Mouse (Mus musculus) left cerebral cortex, adult 8-10 months (tissue): ENCODE data around the gene Cnep1r1. TPM values are rescaled to one million over a fixed set of nuclear protein-coding genes. Genes with fewer than 3 reads are reported as not detected.

ENCODE experiments used
- DNase-seq, 2 experiments: peaks; one replicate each; pipeline ENCODE4 v3.0.0; 2022; ENCODE audit warnings: low spot score in 2 of 2
- total RNA-seq, 4 experiments: library from RNA; stranded (reverse); gene quantifications; 2 replicates each; pipeline ENCODE4 v1.2.4; 2022

The Cnep1r1 gene
- total RNA-seq: 10 to 100 TPM; 32.5 to 37.3 (median 35.7) TPM

DNA sequence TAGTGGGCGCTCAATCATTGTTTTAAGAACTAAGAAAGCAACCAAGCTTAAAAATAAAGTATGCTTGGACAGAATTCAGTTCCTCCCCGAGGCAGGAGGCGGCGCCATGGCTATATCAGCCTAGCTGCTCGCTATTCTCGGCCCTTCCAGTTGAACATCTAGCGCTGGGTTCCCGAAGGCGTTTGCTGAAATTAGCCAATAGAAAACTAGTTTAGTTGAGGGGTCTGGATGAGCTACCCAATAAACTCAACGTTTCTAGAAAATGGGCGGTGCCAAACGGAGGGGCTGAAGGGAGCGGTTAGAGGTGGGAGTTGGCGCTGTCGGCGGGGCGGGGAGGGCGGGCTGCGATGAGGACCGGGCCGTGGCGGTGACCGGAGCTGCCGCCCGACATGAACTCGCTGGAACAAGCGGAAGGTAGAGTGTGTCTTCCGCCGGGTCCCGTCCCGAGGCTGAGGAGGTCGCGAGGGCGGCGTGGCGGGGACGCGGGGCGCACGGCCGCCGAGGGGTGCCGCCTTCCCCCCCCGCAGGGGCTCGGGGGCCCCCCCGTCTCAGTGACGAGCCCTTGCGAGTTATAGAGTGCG is at the start of gene Cnep1r1:
Cnep1r1 (plus strand) TSS at position 314 of the 581 bp plus-strand sequence.
- peak; percentile 91 to 95 for DNase-seq

DNA sequence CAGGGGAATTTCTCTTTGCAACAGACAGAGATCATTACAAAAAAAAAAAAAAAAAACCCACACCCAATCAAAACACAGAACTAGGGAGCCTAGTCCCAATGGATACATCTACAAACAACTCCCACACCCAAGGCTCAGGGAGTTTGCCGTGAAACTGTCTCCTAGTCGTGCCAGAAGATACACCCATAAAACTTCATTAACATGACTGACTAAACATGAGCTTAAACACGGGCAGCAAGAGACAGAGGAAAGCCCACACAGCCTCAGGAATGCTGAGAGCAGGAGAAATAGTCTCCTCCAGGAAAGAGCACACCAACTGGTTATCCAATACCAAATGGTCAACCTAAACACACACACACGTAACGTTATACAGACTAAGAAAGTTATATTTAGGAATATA is 36.4 kb upstream of the Cnep1r1 start:
- no peak for DNase-seq

DNA sequence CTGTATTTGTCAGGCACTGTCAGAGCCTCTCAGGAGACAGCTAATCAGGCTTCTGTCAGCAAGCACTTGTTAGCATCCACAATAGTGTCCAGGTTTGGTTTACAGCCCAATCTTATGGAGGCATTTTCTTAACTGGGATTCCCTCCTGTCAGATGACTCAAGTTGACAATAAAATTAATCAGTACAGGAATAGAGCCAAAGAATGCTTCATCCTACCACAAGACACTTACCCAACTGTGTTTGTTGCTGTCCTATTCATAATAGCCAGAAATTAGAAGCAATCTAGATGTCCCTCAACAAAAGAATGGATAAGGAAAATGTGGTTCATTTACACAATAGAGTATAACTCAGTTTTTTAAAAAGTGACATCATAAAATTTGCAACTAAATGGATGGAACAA is 30.6 kb upstream of the Cnep1r1 start:
- DNase-seq: no peak

DNA sequence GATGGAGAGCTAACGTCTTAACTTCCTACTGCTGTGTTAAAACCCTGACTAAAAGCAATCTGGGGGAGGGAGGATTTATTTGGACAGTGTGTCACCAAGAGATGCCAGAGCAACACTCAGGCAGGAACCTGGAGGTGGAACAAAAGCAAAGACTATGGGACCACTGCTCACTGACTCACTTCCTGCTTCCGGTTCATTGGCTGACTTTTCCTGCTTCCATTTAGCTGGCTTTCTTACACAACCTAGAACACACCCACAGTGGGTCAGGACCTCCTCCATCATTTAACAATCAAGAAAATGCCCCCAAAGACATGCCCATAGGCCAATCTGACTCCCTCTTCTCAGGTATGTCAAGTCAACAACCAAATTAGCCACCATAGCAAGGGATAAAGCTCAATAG is 26.9 kb upstream of the Cnep1r1 start:
- DNase-seq: no peak

DNA sequence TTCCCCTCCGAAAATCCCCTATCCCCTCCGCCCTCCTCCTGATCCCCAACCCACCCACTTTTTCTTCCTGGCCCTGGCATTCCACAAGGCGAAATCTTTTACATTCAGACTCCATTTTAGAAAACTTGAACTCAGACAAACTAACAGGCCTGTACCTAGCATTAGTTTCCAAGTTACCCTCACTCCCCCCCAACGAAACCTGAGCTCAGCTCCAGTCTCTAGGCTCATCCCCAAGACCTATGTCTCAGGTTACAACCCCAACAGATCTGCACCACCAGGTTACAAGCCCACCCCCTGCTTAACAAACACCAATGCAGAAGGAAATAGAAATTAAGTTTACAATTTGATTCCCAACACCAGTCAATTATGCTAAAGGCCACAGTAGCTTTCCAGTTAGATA is 25.2 kb upstream of the Cnep1r1 start:
- no peak for DNase-seq

DNA sequence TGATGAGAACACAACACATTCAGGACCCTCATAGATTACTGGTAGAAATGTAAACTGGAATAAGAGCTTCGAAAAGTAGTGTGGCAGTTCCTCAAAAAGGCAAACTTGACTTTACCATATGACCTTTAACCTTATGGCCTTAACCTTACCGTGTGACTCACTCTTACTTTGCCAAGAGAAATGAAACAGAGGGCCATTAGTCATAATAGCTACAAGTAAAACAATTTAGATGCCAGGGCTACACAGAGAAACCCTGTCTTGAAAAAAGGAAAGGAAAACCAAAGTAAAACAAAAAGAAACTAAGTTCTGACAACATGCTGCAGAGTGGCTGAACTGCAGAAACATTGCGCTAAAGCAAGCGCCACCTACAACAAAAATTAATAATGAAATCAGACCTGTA is 19.7 kb upstream of the Cnep1r1 start:
- no peak for DNase-seq

DNA sequence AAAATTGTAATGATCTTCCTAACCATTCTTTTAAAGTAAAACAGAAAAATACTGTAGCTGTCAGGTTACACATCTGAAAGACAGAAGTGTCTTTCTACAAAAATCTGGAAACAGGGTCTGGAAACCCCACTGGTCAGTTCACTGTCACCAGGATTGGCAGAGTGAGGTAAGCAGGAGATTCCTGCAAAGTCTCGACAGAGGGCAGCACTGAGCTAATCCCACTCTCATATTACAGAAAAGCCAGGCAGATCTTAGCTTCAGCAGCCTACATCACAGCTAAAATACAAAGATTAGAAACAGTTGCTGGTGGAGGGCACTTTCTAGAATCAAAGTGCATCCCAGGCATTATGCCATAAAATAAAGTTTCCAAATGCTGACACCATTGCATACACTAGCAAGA is 19.0 kb upstream of the Cnep1r1 start:
- DNase-seq: no peak

DNA sequence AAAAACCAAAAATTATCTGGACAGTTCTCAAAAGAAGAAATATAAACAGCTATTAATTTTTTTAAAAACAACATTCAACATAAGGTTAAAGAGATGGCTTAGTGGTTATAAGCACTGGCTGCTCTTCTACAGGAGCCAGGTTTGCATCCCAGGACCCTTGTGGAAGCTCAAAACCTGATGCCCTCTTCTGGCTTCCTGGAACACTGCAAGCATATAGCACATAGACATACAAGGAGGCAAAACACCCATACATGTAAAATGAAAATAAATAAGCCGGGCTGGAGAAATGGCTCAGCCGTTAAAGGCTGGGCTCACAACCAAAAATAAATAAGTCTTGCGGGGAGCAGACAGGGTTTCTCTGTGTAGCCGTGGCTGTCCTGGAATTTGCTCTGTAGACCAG is 9.3 kb upstream of the Cnep1r1 start:
- no peak for DNase-seq

DNA sequence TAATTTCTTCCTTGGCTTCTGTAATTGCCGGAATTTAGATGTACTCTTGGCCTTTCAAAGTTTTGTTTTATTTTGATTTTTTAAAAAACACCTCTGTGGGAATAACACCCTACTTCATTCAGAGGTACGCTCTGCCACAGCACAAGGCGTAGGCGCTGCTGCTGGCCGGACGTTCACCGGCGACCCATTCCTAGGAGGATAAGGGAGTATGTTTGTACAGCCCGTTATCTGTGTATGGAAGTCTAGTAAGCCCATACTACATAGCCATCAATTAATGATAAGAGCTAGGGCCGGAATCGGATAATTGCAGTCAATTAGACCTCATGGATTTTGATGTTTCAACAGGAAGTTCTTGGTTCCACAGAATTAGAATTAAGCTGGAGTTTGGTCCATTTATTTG is 507 bp downstream of the Cnep1r1 start:
- DNase-seq: no peak

DNA sequence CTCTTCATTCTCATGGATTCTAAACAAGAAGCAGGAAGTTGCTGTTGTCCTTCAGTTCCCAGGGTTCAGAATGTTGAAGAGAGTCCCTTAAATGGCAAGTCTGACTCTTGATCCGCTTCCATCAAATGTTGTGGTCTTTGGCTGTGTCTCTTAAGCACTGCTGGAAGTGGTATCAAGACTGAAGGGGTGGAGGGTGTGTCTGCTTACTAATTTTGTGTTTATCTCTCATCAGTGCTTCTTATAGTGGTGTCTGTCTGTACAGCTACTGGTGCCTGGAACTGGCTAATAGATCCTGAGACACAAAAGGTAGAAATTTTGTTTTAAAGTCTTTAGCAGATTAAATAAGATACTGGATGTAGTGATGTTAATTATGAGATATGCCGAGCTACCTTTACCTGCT is 6.3 kb downstream of the Cnep1r1 start:
- no peak for DNase-seq

DNA sequence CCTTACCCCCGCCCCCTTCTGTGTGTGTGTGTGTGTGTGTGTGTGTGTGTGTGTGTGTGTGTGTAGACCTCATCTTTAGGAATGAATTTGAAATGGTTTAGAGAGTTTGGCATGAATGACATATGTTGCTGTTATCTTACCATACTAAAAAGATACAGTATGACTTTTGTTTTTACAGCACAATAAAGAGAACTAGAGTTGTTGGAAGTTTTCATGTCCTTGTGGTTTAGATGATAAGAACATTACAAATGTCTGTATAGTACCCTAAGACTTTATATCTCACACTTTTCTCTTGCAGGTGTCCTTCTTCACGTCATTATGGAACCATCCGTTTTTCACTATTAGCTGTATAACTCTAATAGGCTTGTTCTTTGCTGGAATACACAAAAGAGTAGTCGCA is 10.8 kb downstream of the Cnep1r1 start:
- no peak for DNase-seq

DNA sequence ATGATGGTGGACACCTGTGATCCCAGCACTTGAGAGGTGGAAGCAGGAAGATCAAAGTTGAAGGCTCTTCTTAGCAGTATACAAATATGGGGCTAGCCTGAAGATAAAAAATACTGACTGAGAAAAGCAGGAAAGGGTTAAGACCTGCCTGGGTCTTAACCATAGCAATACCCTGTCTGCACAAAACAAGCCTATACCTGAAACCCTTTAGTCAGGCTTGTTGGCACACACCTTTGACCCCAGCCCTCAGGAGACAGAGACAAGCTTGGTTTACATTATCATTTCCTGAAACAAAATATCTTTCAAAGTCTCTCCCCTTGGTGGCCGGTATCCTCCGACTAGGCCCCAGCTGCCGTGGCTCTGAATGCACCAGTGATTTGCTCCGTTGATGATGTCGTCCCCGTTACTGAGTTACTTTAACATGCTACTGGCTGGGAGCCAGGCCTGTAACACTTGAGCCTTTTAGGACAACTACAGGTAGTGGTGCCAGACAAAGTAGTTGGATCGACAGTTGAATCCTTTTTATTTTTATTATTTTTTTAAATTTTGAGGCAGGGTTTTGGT is 12.3 kb downstream of the Cnep1r1 start:
- no peak for DNase-seq

DNA sequence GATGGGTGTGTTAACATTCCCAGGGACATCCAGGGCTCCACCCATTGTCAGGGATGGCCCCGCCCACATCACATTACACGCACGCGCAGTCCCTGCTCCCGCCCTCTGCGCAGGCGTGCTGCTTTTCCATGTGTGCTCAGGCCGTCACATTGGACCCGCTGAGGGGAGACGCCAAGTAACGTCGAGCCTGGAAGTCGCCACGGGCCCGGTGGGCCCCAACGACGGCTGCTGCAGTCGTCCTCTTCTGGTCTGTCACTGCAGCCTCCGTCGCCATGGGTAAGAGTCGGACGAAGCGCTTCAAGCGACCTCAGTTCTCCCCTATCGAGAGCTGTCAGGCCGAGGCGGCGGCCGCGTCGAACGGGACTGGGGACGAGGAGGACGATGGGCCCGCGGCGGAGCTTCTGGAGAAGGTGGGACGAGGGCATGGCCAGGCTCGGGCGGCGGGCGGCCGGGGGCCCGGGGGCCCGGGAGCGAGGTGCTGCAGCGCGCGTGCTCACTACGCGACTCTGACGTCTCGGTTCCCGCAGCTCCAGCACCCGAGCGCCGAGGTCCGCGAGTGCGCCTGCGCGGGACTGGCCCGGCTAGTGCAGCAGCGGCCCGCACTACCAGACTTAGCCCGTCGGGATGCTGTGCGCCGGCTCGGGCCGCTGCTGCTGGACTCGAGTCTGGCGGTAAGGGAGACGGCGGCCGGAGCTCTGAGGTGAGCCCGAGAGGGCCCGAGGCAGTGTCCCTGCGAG is 19.3 kb downstream of the Cnep1r1 start, which contains the start of gene Heatr3:
Heatr3 (plus strand) TSS at position 108 of the 737 bp plus-strand sequence.
- peak; percentile 94 to 95 for DNase-seq

DNA sequence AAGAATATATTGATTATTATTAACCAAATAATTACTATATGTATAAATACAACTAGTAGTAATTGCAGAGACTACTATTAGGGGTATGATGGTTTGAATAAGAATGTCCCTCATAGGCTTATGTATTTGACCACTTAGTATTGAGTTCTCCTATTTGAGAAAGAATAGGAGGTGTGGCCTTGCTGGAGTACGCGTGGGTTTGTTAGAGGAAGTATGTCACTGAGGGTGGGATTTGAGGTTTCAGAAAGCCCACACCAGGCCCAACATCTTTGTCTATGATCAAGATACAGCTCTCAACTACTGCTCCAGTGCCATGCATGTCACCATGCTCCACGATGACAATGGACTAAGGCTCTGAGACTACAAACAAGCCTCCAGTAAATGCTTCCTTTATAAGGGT is 20.7 kb downstream of the Cnep1r1 start:
- DNase-seq: no peak

DNA sequence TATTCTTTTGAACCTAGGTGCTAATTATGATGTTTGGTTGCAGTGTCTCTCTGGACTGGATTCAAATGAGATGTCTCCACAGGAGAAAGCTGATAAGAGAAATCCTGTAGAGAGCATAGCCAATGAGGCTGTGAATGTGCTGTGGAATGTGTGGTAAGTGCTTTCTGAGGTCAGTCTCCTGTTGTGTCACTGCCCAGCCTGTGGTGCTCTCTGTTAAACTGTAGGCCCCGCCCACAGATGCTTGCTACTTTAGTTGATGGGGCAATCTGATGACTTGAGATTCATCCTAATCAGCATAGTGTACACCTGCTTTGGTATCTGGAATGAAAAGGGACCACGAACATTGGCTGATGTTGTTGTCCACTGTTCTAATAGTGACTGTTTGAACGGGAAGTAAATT is 23.1 kb downstream of the Cnep1r1 start:
- no peak for DNase-seq

DNA sequence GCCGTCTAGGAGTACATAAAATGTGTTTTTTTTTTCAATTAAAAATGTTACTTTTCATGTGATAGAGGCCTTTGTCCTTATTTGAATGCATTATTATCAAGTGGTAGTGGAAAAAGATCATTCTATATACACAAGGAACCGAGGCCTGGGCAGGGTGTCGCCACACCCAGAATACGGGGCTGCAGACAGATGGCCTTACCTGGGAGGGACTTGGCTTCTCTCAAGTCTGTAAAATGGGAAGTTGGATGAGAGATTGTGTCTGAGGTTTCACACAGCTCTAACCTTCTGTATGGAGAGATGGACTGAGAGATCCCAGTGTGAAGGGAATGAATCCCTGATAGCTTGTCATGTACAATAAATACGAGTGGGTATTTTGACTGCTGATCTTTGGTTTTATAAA is 25.5 kb downstream of the Cnep1r1 start:
- DNase-seq: no peak

DNA sequence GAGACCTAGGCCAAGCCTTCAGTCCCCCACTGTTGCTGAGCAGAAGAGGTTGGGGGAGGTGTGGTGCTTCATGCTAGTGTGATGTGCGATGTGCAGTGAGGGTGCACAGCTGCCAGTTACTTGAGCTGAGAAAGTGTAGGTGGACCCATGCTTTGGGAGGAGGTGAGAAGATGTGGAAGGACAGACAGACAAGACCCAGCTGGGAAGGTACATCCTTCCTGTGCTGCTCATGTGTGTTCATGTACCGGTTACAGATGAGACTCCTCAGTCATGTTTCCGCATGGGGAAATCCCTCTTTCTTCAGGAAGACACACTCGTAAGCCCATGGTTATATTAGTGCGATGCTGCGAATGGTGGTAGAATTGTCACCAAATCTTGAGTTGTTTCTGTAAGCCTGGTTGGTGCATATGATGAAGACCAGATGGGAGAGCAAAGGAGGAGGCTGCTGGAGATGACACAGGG is 32.4 kb downstream of the Cnep1r1 start:
- DNase-seq: peak; percentile 10 to 66

DNA sequence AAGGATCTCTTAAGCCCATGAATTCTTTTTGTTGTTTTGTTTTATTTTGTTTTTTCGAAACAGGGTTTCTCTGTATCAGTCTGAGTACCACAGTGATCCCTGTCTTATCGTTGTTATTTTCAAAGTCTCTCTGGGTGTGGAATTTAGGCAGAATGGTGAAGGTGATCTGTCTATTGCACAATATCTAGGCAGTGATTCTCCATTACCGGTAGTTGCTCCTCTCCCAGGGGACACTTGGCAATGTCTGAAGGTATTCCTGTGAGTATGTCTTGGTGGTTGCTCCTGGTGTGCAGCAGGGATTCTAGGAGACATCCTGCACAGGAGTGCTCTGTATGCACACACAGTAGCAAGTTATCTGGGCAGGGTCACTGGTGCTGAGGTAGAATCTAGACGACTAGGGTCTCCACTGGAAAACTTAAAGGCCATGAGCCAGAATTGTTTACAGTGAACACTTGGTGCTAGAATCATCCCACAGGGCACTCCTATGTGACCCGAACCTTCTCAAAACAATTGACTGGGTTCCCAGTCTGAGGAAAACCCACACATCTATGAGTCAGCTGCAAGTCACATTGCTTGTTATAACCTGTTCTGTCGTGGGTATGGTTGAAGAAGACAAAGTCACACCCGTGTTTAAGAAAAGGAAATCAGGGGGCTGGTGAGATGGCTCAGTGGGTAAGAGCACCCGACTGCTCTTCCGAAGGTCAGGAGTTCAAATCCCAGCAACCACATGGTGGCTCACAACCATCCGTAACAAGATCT is 41.8 kb downstream of the Cnep1r1 start:
- peak in 1 of 2 experiments; percentile 38 for DNase-seq

DNA sequence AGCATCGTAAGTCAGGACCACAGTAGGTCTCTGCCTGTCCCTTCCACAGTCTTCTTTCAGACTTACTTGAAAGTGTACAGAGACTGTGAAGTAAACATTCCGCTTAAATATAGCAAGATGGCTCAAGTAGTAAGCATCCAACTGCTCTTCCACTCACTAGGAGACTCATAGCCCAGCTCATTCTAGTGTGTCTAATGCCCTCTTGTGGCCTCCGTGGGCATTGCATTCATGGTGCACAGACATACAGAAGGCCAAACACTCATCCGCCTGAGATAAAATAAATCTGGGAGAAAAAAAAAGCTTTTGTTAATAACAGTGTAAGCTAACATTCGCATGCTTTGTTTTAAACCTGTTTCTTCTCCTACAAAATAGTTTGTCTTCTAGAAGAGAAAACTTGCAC is 42.9 kb downstream of the Cnep1r1 start:
- peak in 1 of 2 experiments; percentile 62 for DNase-seq

DNA sequence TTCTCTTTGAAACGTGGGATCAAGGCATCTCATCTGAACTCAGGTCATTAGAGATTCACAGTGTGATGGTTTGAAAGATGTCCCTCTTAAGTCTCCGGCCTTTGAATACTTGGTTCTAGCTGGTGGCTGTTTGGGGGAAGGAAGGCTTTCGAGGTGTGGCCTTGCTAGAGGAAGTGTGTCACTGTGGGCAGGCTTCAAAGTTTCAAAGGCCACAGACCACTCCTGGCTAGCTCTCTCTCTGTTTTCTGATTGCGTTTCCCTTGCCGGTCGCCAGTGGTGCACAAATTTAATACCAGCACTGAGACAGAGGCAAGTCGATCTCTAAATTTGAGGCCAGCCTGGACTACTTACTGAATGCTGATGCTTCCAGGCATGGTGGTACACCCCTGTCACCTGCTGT is 56.7 kb downstream of the Cnep1r1 start:
- DNase-seq: no peak

DNA sequence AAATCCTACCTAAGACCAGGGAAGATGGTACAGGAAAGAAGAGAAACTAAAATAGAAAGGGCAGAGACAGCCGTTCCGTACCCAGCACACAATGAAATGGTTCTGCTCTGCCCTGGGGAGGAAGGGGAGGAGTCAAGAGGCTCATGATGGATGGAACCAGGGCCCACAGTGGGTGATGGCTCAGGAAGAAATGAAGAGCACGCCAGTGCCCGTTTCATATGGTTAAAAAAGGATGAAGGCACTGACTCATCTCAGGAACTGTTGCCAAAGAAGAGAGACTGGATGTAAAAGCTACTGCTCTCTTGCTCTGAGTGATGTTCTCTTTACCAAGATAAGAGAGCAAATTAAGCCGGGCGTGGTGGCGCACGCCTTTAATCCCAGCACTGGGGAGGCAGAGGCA is 58.7 kb downstream of the Cnep1r1 start:
- DNase-seq: no peak

DNA sequence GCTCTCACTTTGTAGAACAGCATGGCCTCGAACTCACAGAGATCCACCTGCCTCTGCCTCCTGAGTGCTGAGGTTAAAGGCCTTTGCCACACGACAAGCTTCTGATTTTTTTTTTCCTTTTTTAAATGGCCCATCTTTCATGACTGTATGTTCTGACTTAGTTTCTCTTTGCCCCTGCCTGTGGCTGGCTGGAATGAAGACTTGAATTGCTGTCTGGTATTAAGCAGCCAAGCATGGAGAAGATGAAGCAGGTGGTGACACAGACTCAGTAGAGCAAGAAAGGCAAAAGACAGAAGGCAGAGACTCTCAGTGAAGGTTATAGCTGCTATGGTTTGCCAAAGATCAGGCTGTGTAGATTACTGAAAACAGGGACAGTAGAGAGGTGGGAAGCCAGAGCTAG is 64.6 kb downstream of the Cnep1r1 start:
- DNase-seq: no peak
